Mouse (Mus musculus) CH12.LX (cell line): ENCODE measurements at regions not wholly inside any gene's neighbourhood (a gene's known extent, or its start where the extent isn't known, plus 50 kb on each side); places are given as distances from the start of the nearest gene placed in this dataset.

Experiments used
- DNase-seq: peaks from one replicate; pipeline ENCODE4 v3.0.0-alpha.2; 2013; ENCODE audit errors: extremely low read depth
- H3K27ac ChIP-seq: 2 replicates; pipeline ENCODE4 v1.5.1; 2012; ENCODE audit warnings: low read depth, mild to moderate bottlenecking, control low read depth, moderate library complexity; ENCODE audit not compliant: insufficient read depth
- H3K27me3 ChIP-seq: replicated peaks from 2 replicates; pipeline ENCODE3; 2012; ENCODE audit warnings: inconsistent platforms
- H3K36me3 ChIP-seq, 2 experiments: replicated peaks in 1 of 2; 2 replicates each; pipeline versions ENCODE3 to v1.6.1; 2012; ENCODE audit warnings: inconsistent platforms in 1 of 2, low read length in 1 of 2, mild to moderate bottlenecking in 1 of 2, mixed read lengths in 1 of 2, moderate library complexity in 1 of 2; ENCODE audit not compliant: control insufficient read depth in 1 of 2, insufficient read depth in 1 of 2
- H3K4me1 ChIP-seq, 2 experiments: 2 replicates each; pipeline ENCODE4 v1.6.1; 2012; ENCODE audit warnings: inconsistent platforms in 1 of 2, moderate library complexity in 1 of 2; ENCODE audit not compliant: insufficient read depth in 2 of 2, control insufficient read depth in 1 of 2
- H3K4me2 ChIP-seq: 2 replicates; pipeline ENCODE4 v1.6.1; 2012; ENCODE audit warnings: low read depth, mild to moderate bottlenecking, control low read depth; ENCODE audit not compliant: poor library complexity, insufficient read depth, severe bottlenecking
- H3K4me3 ChIP-seq, 3 experiments: fragments of 150-350 bp in 1 of 3; sonication (generic) in 1 of 3; replicated peaks in 1 of 3; 2 replicates each; pipeline versions ENCODE3 to v1.5.1; 2011 to 2012; ENCODE audit warnings: low read depth in 2 of 3, low read length in 2 of 3, mild to moderate bottlenecking in 2 of 3, moderate library complexity in 2 of 3, control low read depth in 1 of 3, improper control_type of control experiment in 1 of 3, inconsistent platforms in 1 of 3, mixed read lengths in 1 of 3; ENCODE audit not compliant: poor library complexity in 1 of 3
- H3K79me2 ChIP-seq: replicated peaks from 2 replicates; pipeline ENCODE4 v1.6.1; 2012; ENCODE audit warnings: mild to moderate bottlenecking, moderate library complexity; ENCODE audit not compliant: control insufficient read depth, poor library complexity, insufficient read depth, severe bottlenecking; ENCODE audit errors: extremely low read depth
- H3K9ac ChIP-seq: 2 replicates; pipeline ENCODE4 v1.6.1; 2012; ENCODE audit warnings: low read depth, mild to moderate bottlenecking, control low read depth, moderate library complexity; ENCODE audit not compliant: insufficient read depth
- H3K9me3 ChIP-seq: replicated peaks from 2 replicates; pipeline ENCODE3; 2012; ENCODE audit warnings: low read length, inconsistent platforms, mixed read lengths
- CHD1 ChIP-seq: IDR thresholded peaks from 2 replicates; pipeline ENCODE4 v1.6.1; 2012; ENCODE audit warnings: low read depth, low read length, improper control_type of control experiment, inconsistent platforms
- CHD2 ChIP-seq: IDR thresholded peaks from 2 replicates; pipeline ENCODE4 v1.6.1; 2011; ENCODE audit warnings: low read length, improper control_type of control experiment
- CTCF ChIP-seq, 2 experiments: IDR thresholded peaks in 1 of 2; conservative IDR thresholded peaks in 1 of 2; 2 replicates each; pipeline ENCODE4 v1.5.1; 2011 to 2012; ENCODE audit warnings: low read depth in 2 of 2, low read length in 2 of 2, improper control_type of control experiment in 1 of 2, inconsistent platforms in 1 of 2, mild to moderate bottlenecking in 1 of 2, moderate library complexity in 1 of 2
- E2F4 ChIP-seq: IDR thresholded peaks from 2 replicates; pipeline ENCODE4 v1.6.1; 2011; ENCODE audit warnings: low read depth, low read length, improper control_type of control experiment; ENCODE audit not compliant: insufficient replicate concordance
- ELF1 ChIP-seq: IDR thresholded peaks from 2 replicates; pipeline ENCODE4 v1.6.1; 2014; ENCODE audit warnings: low read depth, mild to moderate bottlenecking, inconsistent platforms, low read length, improper control_type of control experiment
- ETS1 ChIP-seq: conservative IDR thresholded peaks from 2 replicates; pipeline ENCODE4 v1.6.1; 2012; ENCODE audit warnings: low read depth, mild to moderate bottlenecking, inconsistent platforms, low read length, improper control_type of control experiment, moderate library complexity
- IRF4 ChIP-seq: IDR thresholded peaks from 2 replicates; pipeline ENCODE4 v1.6.1; 2014; ENCODE audit warnings: low read depth, mild to moderate bottlenecking, inconsistent platforms, low read length, improper control_type of control experiment
- JUN ChIP-seq: IDR thresholded peaks from 2 replicates; pipeline ENCODE4 v1.6.1; 2011; ENCODE audit warnings: low read depth, mild to moderate bottlenecking, low read length, improper control_type of control experiment, moderate library complexity; ENCODE audit not compliant: insufficient read depth
- JUND ChIP-seq: conservative IDR thresholded peaks from 2 replicates; pipeline ENCODE4 v1.6.1; 2011; ENCODE audit warnings: low read depth, low read length, improper control_type of control experiment
- KAT2A ChIP-seq: IDR thresholded peaks from 2 replicates; pipeline ENCODE4 v1.6.1; 2012; ENCODE audit warnings: low read length, improper control_type of control experiment, inconsistent platforms; ENCODE audit not compliant: insufficient replicate concordance
- MAFK ChIP-seq: IDR thresholded peaks from 2 replicates; pipeline ENCODE4 v1.6.1; 2011; ENCODE audit warnings: low read length, improper control_type of control experiment; ENCODE audit not compliant: insufficient replicate concordance
- MAX ChIP-seq: IDR thresholded peaks from 2 replicates; pipeline ENCODE4 v1.6.1; 2011; ENCODE audit warnings: low read length, improper control_type of control experiment
- MAZ ChIP-seq: IDR thresholded peaks from 2 replicates; pipeline ENCODE4 v1.6.1; 2012; ENCODE audit warnings: low read depth, mild to moderate bottlenecking, inconsistent platforms, low read length, improper control_type of control experiment, moderate library complexity
- MXI1 ChIP-seq: IDR thresholded peaks from 2 replicates; pipeline ENCODE4 v1.6.1; 2011; ENCODE audit warnings: mild to moderate bottlenecking, low read depth, low read length, improper control_type of control experiment
- MYC ChIP-seq: IDR thresholded peaks from 2 replicates; pipeline ENCODE4 v1.6.1; 2011; ENCODE audit warnings: low read depth, mild to moderate bottlenecking, improper control_type of control experiment, low read length
- NRF1 ChIP-seq: IDR thresholded peaks from 2 replicates; pipeline ENCODE4 v1.6.1; 2014; ENCODE audit warnings: low read depth, mild to moderate bottlenecking, inconsistent platforms, low read length, improper control_type of control experiment, moderate library complexity
- PAX5 ChIP-seq: IDR thresholded peaks from 2 replicates; pipeline ENCODE4 v1.6.1; 2012; ENCODE audit warnings: low read length, inconsistent platforms, mixed read lengths
- POLR2A ChIP-seq: IDR thresholded peaks from 2 replicates; pipeline ENCODE4 v1.6.1; 2011; ENCODE audit warnings: low read depth, mild to moderate bottlenecking, improper control_type of control experiment, low read length
- POLR2AphosphoS2 ChIP-seq: IDR thresholded peaks from 2 replicates; pipeline ENCODE4 v1.6.1; 2011; ENCODE audit warnings: low read depth, low read length, improper control_type of control experiment
- RAD21 ChIP-seq: IDR thresholded peaks from 2 replicates; pipeline ENCODE4 v1.6.1; 2011; ENCODE audit warnings: low read depth, mild to moderate bottlenecking, low read length, improper control_type of control experiment, moderate library complexity
- SIN3A ChIP-seq: IDR thresholded peaks from 2 replicates; pipeline ENCODE4 v1.6.1; 2012; ENCODE audit warnings: low read length, improper control_type of control experiment, inconsistent platforms
- SMC3 ChIP-seq: IDR thresholded peaks from 2 replicates; pipeline ENCODE4 v1.6.1; 2011; ENCODE audit warnings: low read depth, low read length, improper control_type of control experiment
- TBP ChIP-seq: conservative IDR thresholded peaks from 2 replicates; pipeline ENCODE4 v1.6.1; 2011; ENCODE audit warnings: low read depth, low read length, improper control_type of control experiment
- UBTF ChIP-seq: IDR thresholded peaks from 2 replicates; pipeline ENCODE4 v1.6.1; 2012; ENCODE audit warnings: low read depth, mild to moderate bottlenecking, inconsistent platforms, low read length, improper control_type of control experiment, moderate library complexity
- USF1 ChIP-seq: IDR thresholded peaks from 2 replicates; pipeline ENCODE4 v1.6.1; 2014; ENCODE audit warnings: low read depth, mild to moderate bottlenecking, inconsistent platforms, low read length, improper control_type of control experiment
- USF2 ChIP-seq: conservative IDR thresholded peaks from 2 replicates; pipeline ENCODE4 v1.6.1; 2011; ENCODE audit warnings: low read depth, low read length, improper control_type of control experiment
- ZC3H11A ChIP-seq: IDR thresholded peaks from 2 replicates; pipeline ENCODE4 v1.6.1; 2012; ENCODE audit warnings: low read depth, mild to moderate bottlenecking, inconsistent platforms, low read length, improper control_type of control experiment
- ZKSCAN1 ChIP-seq: IDR thresholded peaks from 2 replicates; pipeline ENCODE4 v1.6.1; 2012; ENCODE audit warnings: low read depth, inconsistent platforms, low read length, improper control_type of control experiment, borderline replicate concordance
- ZMIZ1 ChIP-seq: IDR thresholded peaks from 2 replicates; pipeline ENCODE4 v1.6.1; 2012; ENCODE audit warnings: low read depth, mild to moderate bottlenecking, inconsistent platforms, low read length, improper control_type of control experiment
- dilution Hi-C: fragments of 300-500 bp; cut with MboI; formaldehyde crosslinking; loops from 2 replicates; pipeline ENCODE4 v1.14.3; 2020; ENCODE audit warnings: low sequenced_read_pairs; ENCODE audit not compliant: extremely low pct_unique_long_range_greater_than_20kb, extremely low pct_ligation_motif_present
- in situ Hi-C: fragments of 300-500 bp; cut with MboI; formaldehyde crosslinking; loops from 3 replicates; pipeline ENCODE4 v1.14.3; 2019; ENCODE audit warnings: low sequenced_read_pairs, low pct_ligation_motif_present, low pct_unique_long_range_greater_than_20kb, mixed read lengths

DNA sequence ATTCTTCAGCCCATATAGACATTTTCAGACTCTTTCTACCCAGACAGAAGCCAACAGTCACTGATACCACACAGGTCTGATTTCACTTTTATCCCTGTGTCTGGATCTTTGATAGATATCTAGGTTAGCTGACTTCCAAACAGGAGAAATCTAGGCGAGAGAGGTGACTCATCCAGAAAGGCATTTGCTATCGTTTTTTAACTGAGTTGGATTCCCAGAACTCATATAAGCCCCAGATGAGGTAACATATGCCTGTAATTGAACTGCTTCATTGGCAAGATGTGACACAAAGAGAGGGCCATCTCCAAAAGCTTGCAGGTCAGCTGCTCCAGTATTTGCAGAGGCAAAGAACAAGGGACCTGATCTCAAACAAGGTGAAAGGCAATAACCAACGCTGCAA is 190.6 kb upstream of the Flrt2 start:
- no peak overlapping the region for H3K27ac ChIP-seq
- TF ChIP-seq POLR2A (no peak), SMC3 (no peak), MYC (no peak), SIN3A (no peak), PAX5 (no peak), JUN (no peak), USF1 (no peak), NRF1 (no peak), USF2 (no peak), RAD21 (no peak), CHD2 (no peak), MXI1 (no peak), MAFK (no peak), JUND (no peak), UBTF (no peak), CHD1 (no peak), ZC3H11A (no peak), IRF4 (no peak), POLR2AphosphoS2 (no peak)
- DNase-seq = no peak
- no peak overlapping the region for H3K4me2 ChIP-seq
- peaks cover 23% of the 10 kb centered on the region for H3K9me3 ChIP-seq
- no peaks in the 10 kb centered on the region for H3K4me1 ChIP-seq
- no peaks in the 10 kb centered on the region for H3K79me2 ChIP-seq
- H3K27me3 ChIP-seq = no peaks in the 10 kb centered on the region
- in situ Hi-C loops = no loop called here
- H3K36me3 ChIP-seq = no peaks in the 10 kb centered on the region
- no peak overlapping the region for H3K4me3 ChIP-seq
- dilution Hi-C loops = no loop called here
- no peak overlapping the region for H3K9ac ChIP-seq

DNA sequence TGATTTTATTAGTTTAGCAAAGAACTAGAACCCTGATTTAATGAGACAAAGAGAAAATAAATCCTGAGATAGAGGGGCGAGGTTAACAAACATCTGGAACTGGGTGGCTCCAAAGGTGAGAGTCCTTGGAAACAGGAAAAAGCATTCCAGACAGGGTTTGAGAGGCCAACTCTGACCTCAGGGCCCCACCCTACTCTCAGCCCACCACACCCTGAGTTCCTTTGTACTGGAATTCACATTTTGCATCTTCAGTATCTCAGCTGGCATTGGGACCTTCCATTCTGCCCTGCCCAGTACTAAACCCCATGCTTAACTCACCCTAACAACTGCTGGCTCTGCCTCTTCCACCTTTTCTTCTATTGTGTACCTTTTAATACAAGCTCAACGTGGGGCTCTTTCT is 172.0 kb upstream of the Flrt2 start:
- Histone ChIP-seq H3K79me2 (no peaks in the 10 kb centered on the region), H3K27me3 (no peaks in the 10 kb centered on the region), H3K9ac (no peak overlapping the region), H3K4me1 (no peaks in the 10 kb centered on the region), H3K9me3 (peaks cover 38% of the 10 kb centered on the region), H3K4me3 (no peak overlapping the region), H3K36me3 (no peaks in the 10 kb centered on the region), H3K4me2 (no peak overlapping the region), H3K27ac (no peak overlapping the region)
- TF ChIP-seq SIN3A (no peak), KAT2A (no peak), POLR2A (no peak), PAX5 (no peak), MAZ (no peak), E2F4 (no peak), UBTF (no peak), MAX (no peak), ELF1 (no peak), TBP (no peak), ZMIZ1 (no peak), RAD21 (no peak), CHD1 (no peak), CTCF (conservative IDR thresholded peaks at IDR 0.05 in 1 of 2, IDR thresholded peaks at IDR 0.05 in 1 of 2; ENCODE audit: low read depth in 2 of 2, low read length in 2 of 2) (no peak), ETS1 (no peak), ZKSCAN1 (no peak)
- dilution Hi-C loops = no loop called here
- DNase-seq = no peak
- in situ Hi-C loops = no loop called here
